Mouse (Mus musculus) limb, embryonic 10.5 days (tissue): ENCODE data around the gene Mylk2. TPM values are rescaled to one million over a fixed set of nuclear protein-coding genes. Genes with fewer than 3 reads are reported as not detected.

Experiments used
- DNase-seq: peaks from one replicate; pipeline ENCODE4 v3.0.0-alpha.2; 2017; ENCODE audit warnings: low spot score
- H3K27ac ChIP-seq: fragments of 300-500 bp; sonication (generic); 2 replicates; pipeline ENCODE4 v1.5.1; 2016; ENCODE audit warnings: mild to moderate bottlenecking
- H3K27me3 ChIP-seq: fragments of 300-500 bp; sonication (generic); 2 replicates; pipeline ENCODE4 v1.6.1; 2016; ENCODE audit warnings: low read depth, mild to moderate bottlenecking; ENCODE audit not compliant: poor library complexity, severe bottlenecking
- H3K36me3 ChIP-seq: fragments of 300-500 bp; sonication (generic); 2 replicates; pipeline ENCODE4 v1.6.1; 2016; ENCODE audit warnings: mild to moderate bottlenecking, moderate library complexity
- H3K4me1 ChIP-seq: fragments of 300-500 bp; sonication (generic); 2 replicates; pipeline ENCODE4 v1.6.1; 2016
- H3K4me3 ChIP-seq: fragments of 300-500 bp; sonication (generic); 2 replicates; pipeline ENCODE4 v1.5.1; 2016; ENCODE audit warnings: mild to moderate bottlenecking, moderate library complexity
- H3K9me3 ChIP-seq: fragments of 300-500 bp; sonication (generic); replicated peaks from 2 replicates; pipeline ENCODE4 v1.6.1; 2016; ENCODE audit warnings: mild to moderate bottlenecking
- WGBS: fragments of 180-500 bp; shearing (Covaris S2); methylation state at CpG from one replicate; pipeline ENCODE4 v1.1.7; 2016; 5-methylcytosine and 5-hydroxymethylcytosine counted together
- polyA plus RNA-seq: library from polyadenylated mRNA; unstranded; fragments of >200 nt; fragmentation: Nextera tagmentation; extraction: Ambion mirVana; gene quantifications from 2 replicates; pipeline ENCODE4 v1.2.1, GENCODE M21; 2016

Mylk2 gene
- polyA plus RNA-seq, 1 experiment from 2014 or later: not detected

- no peak overlapping the region for H3K27ac ChIP-seq
- H3K36me3 ChIP-seq: peaks cover 9% of the 10 kb centered on the region; the same call in 1 of the 2 replicates
- H3K9me3 ChIP-seq: no peaks in the 10 kb centered on the region
- 73% methylated on average over 4 of the region's 4 CpGs for WGBS
- peaks cover 65% of the 10 kb centered on the region for H3K4me1 ChIP-seq
- no peak for DNase-seq
- no peak overlapping the region for H3K4me3 ChIP-seq
- H3K27me3 ChIP-seq: no peaks in the 10 kb centered on the region
Measured at GRCm38 (mm10) chr2:152903586-152903985, 7.6 kb upstream of the Mylk2 start.

DNA sequence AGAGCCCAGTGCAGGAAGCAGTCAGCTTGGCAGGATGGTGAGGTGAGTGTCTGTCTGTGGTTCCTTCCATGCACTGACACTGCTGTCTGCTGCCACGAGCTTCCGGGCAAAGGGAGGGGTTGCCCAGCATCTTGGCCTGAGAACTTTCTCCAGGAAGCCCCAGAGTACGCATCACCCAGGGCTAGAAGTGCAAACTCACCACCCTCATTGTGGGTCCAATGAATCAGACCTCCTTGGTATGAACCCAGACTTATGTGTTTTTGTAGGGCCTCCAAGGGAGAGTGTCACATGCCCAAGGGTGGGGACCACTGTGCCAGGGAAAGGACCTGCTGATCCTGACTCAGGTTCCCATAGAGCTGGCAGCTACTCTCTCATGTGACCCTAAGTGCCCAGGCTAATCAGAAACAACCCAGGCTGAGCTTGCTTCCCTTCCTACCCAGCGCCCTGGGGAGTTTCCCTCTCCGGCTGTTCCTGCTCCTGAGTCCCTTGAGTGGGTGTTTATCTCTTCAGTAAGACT is 7.0 kb upstream of the Mylk2 start:
- no peak overlapping the region for H3K4me3 ChIP-seq
- H3K36me3 ChIP-seq: 0 out of 2 replicates have a peak, but pooled peaks cover 6% of the 10 kb centered on the region

GRCm38 (mm10) chr2:152905036-152905829 is 5.9 kb upstream of the Mylk2 start:
- H3K27me3 ChIP-seq: peaks cover 11% of the 10 kb centered on the region
- H3K27ac ChIP-seq: peak overlapping the region; percentile 66
- DNase-seq: peak; percentile 46
- no peak overlapping the region for H3K4me3 ChIP-seq
- no peaks in the 10 kb centered on the region for H3K36me3 ChIP-seq
- H3K4me1 ChIP-seq: peaks cover 65% of the 10 kb centered on the region
- H3K9me3 ChIP-seq: no peaks in the 10 kb centered on the region
- WGBS: 55% methylated on average over 11 of the region's 11 CpGs

More for the DNA sequence above, 7.0 kb upstream of the Mylk2 start:
- no peak for DNase-seq
- Histone ChIP-seq H3K9me3 (no peaks in the 10 kb centered on the region), H3K27me3 (peaks cover under 1% of the 10 kb centered on the region; the same call in 1 of the 2 replicates), H3K27ac (no peak overlapping the region), H3K4me1 (peaks cover 65% of the 10 kb centered on the region)
- 72% methylated on average over 5 of the region's 5 CpGs for WGBS

DNA sequence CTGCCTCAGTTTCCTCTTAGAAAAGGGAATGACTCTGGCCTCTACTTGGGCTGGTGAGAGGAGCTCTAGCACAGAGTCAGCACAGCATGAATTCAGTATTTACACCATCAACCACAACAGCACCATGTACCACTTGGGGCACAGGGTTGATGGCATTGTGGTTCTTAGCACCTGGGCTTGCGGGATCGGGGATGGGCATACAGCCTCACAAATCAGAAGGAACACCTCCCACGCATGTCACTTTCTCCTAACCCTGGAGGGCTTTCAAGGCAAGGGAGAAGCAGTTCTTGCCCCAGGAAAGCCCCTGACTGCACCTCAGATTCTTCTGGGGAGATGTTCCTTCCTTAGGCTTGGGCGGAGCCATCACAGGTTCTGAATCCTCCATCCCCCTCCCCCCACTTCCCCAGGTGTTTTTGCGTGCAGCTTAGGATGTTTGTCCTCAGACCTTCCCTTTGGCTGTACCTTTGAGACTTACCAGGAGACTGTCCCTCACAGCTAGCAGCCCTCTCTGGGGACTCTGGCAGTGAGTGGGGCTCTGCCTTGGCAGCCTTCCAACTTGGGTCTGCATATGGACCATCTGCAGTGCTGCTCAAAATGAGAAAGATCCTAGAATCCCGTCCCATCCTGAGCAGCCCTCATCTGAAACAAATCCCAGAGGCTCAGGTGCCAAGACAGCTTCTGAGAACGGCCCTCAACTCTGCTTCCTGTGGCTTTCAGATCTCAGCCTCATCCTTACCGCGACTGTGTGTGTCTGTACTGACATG is 4.7 kb upstream of the Mylk2 start:
- peaks cover 24% of the 10 kb centered on the region for H3K27me3 ChIP-seq
- H3K9me3 ChIP-seq: no peaks in the 10 kb centered on the region
- H3K4me3 ChIP-seq: no peak overlapping the region
- H3K27ac ChIP-seq: peak overlapping the region; percentile 54
- 72% methylated on average over 9 of the region's 9 CpGs for WGBS
- peaks cover 74% of the 10 kb centered on the region for H3K4me1 ChIP-seq
- no peak for DNase-seq
- no peaks in the 10 kb centered on the region for H3K36me3 ChIP-seq

- DNase-seq: no peak
- Histone ChIP-seq H3K36me3 (no peaks in the 10 kb centered on the region), H3K4me3 (no peak overlapping the region), H3K4me1 (peaks cover 70% of the 10 kb centered on the region), H3K9me3 (no peaks in the 10 kb centered on the region), H3K27ac (peak overlapping the region; percentile 54), H3K27me3 (peaks cover 32% of the 10 kb centered on the region)
- 55% methylated on average over 14 of the region's 14 CpGs for WGBS
Measured at GRCm38 (mm10) chr2:152907114-152907943, 3.8 kb upstream of the Mylk2 start.

GRCm38 (mm10) chr2:152909848-152910247 is 1.3 kb upstream of the Mylk2 start:
- H3K4me3 ChIP-seq: no peak overlapping the region
- no peak for DNase-seq
- 85% methylated on average over 6 of the region's 6 CpGs for WGBS
- peaks cover 53% of the 10 kb centered on the region for H3K27me3 ChIP-seq
- no peaks in the 10 kb centered on the region for H3K36me3 ChIP-seq
- peaks cover 60% of the 10 kb centered on the region for H3K4me1 ChIP-seq
- no peaks in the 10 kb centered on the region for H3K9me3 ChIP-seq
- no peak overlapping the region for H3K27ac ChIP-seq

- no peaks in the 10 kb centered on the region for H3K9me3 ChIP-seq
- DNase-seq: no peak
- H3K36me3 ChIP-seq: no peaks in the 10 kb centered on the region
- H3K4me3 ChIP-seq: 0 out of 2 replicates have a peak overlapping the region, but pooled peaks have one; percentile 8
- H3K4me1 ChIP-seq: peaks cover 58% of the 10 kb centered on the region
- no peak overlapping the region for H3K27ac ChIP-seq
- WGBS: 24% methylated on average over 6 of the region's 6 CpGs
- peaks cover 53% of the 10 kb centered on the region for H3K27me3 ChIP-seq
Measured at GRCm38 (mm10) chr2:152911432-152911831, 280 bp downstream of the Mylk2 start.

DNA sequence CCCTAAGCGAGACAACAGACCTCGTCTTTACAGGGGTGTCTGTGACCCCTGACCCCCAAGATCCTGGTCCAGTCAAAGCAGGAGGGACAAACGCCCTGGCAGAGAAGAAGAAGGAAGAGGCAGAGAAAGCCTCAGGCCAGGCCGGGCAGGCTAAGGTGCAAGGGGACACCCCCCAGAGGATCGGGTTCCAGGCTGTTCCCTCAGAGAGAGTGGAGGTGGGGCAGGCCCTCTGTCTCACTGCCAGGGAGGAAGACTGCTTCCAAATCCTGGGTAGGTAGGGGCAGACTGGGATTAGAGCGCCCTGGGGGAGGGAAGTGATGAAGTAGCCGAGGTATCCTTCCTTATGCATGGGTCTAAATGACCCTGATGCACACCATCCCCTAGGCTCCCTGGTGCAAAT is 2.3 kb downstream of the Mylk2 start:
- peaks cover 53% of the 10 kb centered on the region for H3K27me3 ChIP-seq
- H3K4me3 ChIP-seq: no peak overlapping the region
- no peaks in the 10 kb centered on the region for H3K9me3 ChIP-seq
- WGBS: 33% methylated on average over 7 of the region's 7 CpGs
- H3K36me3 ChIP-seq: no peaks in the 10 kb centered on the region
- no peak for DNase-seq
- no peak overlapping the region for H3K27ac ChIP-seq
- H3K4me1 ChIP-seq: peaks cover 56% of the 10 kb centered on the region

DNA sequence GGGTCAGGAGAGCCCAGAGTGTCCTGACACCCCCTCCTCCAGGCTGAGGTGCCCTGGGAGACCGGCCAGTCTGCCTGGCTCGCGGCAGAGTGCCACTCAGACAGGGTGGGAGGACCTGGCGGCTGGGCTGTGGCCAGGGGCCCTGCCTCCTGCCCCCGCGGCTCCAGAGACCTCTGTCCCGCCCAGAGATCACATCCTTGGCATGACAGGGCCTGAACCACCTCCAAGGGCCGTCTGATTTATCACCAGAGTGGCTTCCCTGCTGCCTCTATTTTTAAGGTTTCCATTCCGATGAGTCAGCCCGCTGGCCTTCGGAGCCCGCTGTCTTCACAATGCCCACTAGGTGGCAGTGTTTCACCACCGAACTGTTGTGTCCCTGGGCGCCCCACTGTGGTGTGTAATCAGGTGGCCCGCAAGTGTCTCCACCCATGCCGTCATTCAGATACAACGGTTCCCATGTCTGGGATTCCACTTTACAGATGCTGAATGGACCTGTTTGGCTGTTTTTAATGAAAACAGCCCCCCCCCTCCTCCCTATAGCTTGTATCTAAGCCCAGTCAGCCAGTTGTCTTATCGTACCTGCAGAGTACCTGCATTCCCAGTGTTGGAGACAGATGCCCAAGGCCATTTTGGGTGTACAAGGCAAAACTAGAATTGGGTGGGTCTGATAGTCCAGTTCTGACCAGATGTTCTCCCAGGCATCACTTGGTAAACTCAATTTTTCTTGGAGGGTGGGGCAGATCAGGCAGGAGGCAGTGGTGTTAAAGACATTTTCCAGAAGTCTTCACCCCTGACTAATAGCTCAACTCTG is 3.4 kb downstream of the Mylk2 start:
- Histone ChIP-seq H3K4me1 (peaks cover 63% of the 10 kb centered on the region), H3K27ac (0 out of 2 replicates have a peak overlapping the region, but pooled peaks have one; percentile 2), H3K36me3 (no peaks in the 10 kb centered on the region), H3K27me3 (peaks cover 49% of the 10 kb centered on the region), H3K4me3 (peak overlapping the region; percentile 25), H3K9me3 (no peaks in the 10 kb centered on the region)
- DNase-seq: peak; percentile 92
- WGBS: 4% methylated on average over 18 of the region's 18 CpGs

- 66% methylated on average over 4 of the region's 4 CpGs for WGBS
- H3K36me3 ChIP-seq: no peaks in the 10 kb centered on the region
- peaks cover 63% of the 10 kb centered on the region for H3K4me1 ChIP-seq
- DNase-seq: no peak
- H3K27ac ChIP-seq: peak overlapping the region; percentile 36; the same call in 1 of the 2 replicates
- H3K27me3 ChIP-seq: peaks cover 40% of the 10 kb centered on the region
- no peaks in the 10 kb centered on the region for H3K9me3 ChIP-seq
- H3K4me3 ChIP-seq: no peak overlapping the region
Measured at GRCm38 (mm10) chr2:152915453-152915852, 4.3 kb downstream of the Mylk2 start.

DNA sequence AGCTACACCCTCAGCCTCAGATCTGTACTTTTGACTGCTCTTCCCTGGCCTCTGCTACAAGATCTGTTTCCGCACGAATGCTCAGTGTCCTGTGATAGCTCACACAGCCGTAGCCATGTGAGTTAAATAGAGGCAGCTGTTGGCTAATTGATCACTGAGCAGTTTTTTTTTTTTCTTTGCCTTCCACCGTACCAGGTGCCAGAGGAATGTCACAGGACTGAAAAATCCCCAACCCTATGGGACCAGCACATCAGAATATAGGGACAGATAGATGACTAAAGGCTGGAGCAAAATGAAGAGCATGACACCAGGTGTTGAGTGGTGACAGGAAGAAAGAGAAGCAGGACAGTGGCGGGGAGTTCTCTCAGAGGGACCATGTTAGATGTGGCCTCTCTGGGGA is 5.0 kb downstream of the Mylk2 start:
- H3K4me3 ChIP-seq: no peak overlapping the region
- H3K4me1 ChIP-seq: peaks cover 58% of the 10 kb centered on the region
- DNase-seq: no peak
- no peak overlapping the region for H3K27ac ChIP-seq
- H3K36me3 ChIP-seq: no peaks in the 10 kb centered on the region
- 44% methylated on average over 5 of the region's 5 CpGs for WGBS
- peaks cover 33% of the 10 kb centered on the region for H3K27me3 ChIP-seq
- H3K9me3 ChIP-seq: no peaks in the 10 kb centered on the region

DNA sequence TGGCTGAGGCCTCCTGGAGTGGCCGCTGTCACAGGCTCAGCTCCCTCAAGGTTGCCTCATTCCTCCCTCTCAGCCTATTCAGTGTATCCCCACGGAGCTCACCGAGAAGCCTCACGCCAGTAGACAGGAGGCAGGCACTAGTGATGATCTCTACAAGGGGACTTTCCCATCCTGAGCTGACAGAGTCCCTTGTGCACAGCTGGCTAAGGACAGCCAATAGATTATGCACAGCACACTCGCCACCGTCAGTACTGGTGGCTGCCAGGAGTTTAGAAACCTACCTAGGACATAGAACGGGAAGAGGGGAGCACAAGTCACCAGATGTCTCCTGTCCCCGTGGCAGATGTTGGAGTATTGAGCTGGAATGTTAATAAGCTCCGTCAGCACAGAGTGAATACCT is 6.5 kb downstream of the Mylk2 start:
- Histone ChIP-seq H3K27me3 (peaks cover 17% of the 10 kb centered on the region), H3K36me3 (no peaks in the 10 kb centered on the region), H3K4me1 (peaks cover 59% of the 10 kb centered on the region), H3K9me3 (no peaks in the 10 kb centered on the region), H3K4me3 (no peak overlapping the region), H3K27ac (no peak overlapping the region)
- WGBS: 67% methylated on average over 9 of the region's 9 CpGs
- DNase-seq: no peak
